Mouse (Mus musculus): ENCODE results near the gene Gh.
A peak's percentile ranks its signal among the peaks of the same experiment; 100 is the strongest.

GRCm38 (mm10) chr11:106289369-106289768, 12.3 kb downstream of the Gh start:
- peak; percentile 21; the same call in 1 of the 2 replicates for TF ChIP-seq CTCF (IDR thresholded peaks at IDR 0.05; ENCODE audit: control insufficient read depth, insufficient read depth, insufficient replicate concordance, low read depth, low read length)
- TF ChIP-seq POLR2A (IDR thresholded peaks at IDR 0.05; ENCODE audit: control insufficient read depth, low read depth, low read length) = no peak
